Mouse (Mus musculus): ENCODE results near the gene Rps5. TPM values are rescaled to one million over a fixed set of nuclear protein-coding genes. Genes with fewer than 3 reads are reported as not detected.
A peak's percentile ranks its signal among the peaks of the same experiment; 100 is the strongest.
"Not testable (repeated sequence)": the region's sequence is repeated elsewhere in the genome, so short reads cannot be mapped to it uniquely, and the experiment has no call there.

The Rps5 gene
- polyA plus RNA-seq, 1 experiment from 2014 or later: 866 TPM

DNA sequence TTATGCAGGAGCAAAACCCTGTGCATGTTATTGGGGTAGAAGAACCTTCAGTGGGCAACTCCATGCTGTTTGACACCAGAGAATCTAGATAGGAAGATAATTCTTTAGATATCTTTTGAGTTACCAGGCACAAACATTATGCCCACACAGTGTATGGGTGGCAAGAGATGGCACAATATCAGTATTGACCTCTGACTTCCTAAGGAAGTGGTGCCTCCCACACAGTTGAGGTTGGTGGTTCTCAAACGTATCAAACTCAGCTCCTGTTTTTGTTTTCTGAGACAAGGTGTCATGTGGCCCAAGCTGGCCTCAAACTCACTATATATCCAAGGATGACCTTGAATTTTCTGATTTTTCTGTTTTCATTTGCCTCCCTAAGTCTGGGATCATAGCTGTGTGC is 30.8 kb upstream of the Rps5 start:
- H3K4me2 ChIP-seq: no peak overlapping the region
- peaks cover 20% of the 10 kb centered on the region; the same call in 1 of the 2 replicates for H3K36me3 ChIP-seq (ENCODE audit: control insufficient read depth, insufficient read depth, low read length)
- ATAC-seq (ENCODE audit: low FRiP score) (no peak), DNase-seq (ENCODE audit: low spot score, missing footprints) (no peak)
- no peak overlapping the region for H3K4me3 ChIP-seq (ENCODE audit: low read depth, low read length)
- no peaks in the 10 kb centered on the region for H3K4me1 ChIP-seq (ENCODE audit: control insufficient read depth, insufficient read depth, low read length)
- no peaks in the 10 kb centered on the region for H3K9me3 ChIP-seq (ENCODE audit: control insufficient read depth, low read length)
- no peaks in the 10 kb centered on the region for H3K27me3 ChIP-seq (ENCODE audit: control insufficient read depth, insufficient read depth, low read length)
- no peak overlapping the region for H3K9ac ChIP-seq (ENCODE audit: low read length)
- whole genome bisulfite sequencing: 77% methylated on average over 1 of the region's 1 CpGs
- H3K27ac ChIP-seq (ENCODE audit: low read depth, low read length): no peak overlapping the region

DNA sequence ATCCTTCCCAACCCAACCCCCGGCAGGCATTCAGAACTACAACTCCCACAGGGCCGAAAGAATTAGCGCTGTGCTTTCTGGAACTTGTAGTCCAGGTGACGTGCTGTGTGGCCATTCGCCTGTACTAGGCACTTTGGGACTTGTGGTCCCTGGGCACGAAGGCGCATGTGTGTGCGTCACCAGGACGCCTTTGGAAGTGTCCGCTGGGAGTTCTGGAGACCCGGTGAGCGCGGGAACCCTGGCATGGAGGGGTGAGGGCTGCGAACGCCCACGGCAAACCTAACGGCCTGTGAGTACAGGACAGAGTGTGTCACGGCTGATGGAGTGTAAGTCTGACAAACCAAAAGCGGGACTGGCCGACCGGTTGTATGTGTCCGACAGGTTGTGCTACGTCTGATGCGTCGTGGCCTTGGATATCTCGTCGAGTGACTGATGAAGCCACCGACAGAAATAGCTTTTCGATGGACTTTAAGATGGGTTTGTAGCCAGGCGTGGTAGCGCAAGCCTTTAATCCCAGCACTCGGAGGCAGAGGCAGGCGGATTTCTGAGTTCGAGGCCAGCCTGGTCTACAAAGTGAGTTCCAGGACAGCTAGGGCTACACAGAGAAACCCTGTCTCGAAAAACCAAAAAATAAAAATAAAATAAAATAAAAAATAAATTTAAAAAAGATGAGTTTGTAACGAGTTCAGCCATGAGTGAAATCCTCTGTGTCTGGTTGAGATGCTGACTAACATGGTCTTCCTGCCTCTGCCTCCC is 24.3 kb upstream of the Rps5 start, which contains the start of gene Zscan22:
Zscan22 (plus strand) TSS at position 161 of the 756 bp plus-strand sequence.
- ATAC-seq (ENCODE audit: low FRiP score) (peak; percentile 99), DNase-seq (ENCODE audit: low spot score, missing footprints) (peak; percentile 100)
- Histone ChIP-seq H3K9me3 (ENCODE audit: control insufficient read depth, low read length) (no peaks in the 10 kb centered on the region), H3K27ac (ENCODE audit: low read depth, low read length) (no peak within 1 kb of the TSS), H3K36me3 (ENCODE audit: control insufficient read depth, insufficient read depth, low read length) (no peaks in the 10 kb centered on the region), H3K4me1 (ENCODE audit: control insufficient read depth, insufficient read depth, low read length) (no peaks in the 10 kb centered on the region), H3K27me3 (ENCODE audit: control insufficient read depth, insufficient read depth, low read length) (no peaks in the 10 kb centered on the region), H3K9ac (ENCODE audit: low read length) (peak within 1 kb of the TSS; percentile 68), H3K4me3 (ENCODE audit: low read depth, low read length) (peak within 1 kb of the TSS; percentile 59), H3K4me2 (peak within 1 kb of the TSS; percentile 50)
- 8% methylated on average over 36 of the region's 36 CpGs for WGBS

DNA sequence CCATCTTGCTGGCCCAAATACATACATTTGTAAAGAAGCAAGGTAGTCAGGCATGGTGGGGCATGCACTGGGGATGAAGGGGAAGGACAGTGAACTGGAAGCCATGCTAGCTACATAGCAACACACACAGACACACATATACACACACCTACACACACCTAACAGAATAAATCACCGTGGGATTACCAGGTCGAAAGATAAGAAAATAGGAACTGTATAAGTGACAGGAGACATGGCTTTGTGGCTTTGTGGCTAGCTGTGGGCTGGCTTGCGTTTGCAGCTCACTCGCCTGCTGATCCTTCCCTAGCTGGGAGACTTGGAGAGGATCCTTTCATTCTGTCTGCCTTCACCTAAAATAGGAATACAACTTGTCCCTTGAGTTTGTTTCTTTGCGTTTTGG is 20.6 kb upstream of the Rps5 start:
- Histone ChIP-seq H3K36me3 (ENCODE audit: control insufficient read depth, insufficient read depth, low read length) (peaks cover 9% of the 10 kb centered on the region), H3K9ac (ENCODE audit: low read length) (no peak overlapping the region), H3K4me1 (ENCODE audit: control insufficient read depth, insufficient read depth, low read length) (no peaks in the 10 kb centered on the region), H3K4me2 (no peak overlapping the region), H3K27ac (ENCODE audit: low read depth, low read length) (no peak overlapping the region), H3K9me3 (ENCODE audit: control insufficient read depth, low read length) (no peaks in the 10 kb centered on the region), H3K4me3 (ENCODE audit: low read depth, low read length) (no peak overlapping the region), H3K27me3 (ENCODE audit: control insufficient read depth, insufficient read depth, low read length) (no peaks in the 10 kb centered on the region)
- DNase-seq (ENCODE audit: low spot score, missing footprints) (no peak), ATAC-seq (ENCODE audit: low FRiP score) (no peak)
- WGBS: 92% methylated on average over 5 of the region's 5 CpGs

DNA sequence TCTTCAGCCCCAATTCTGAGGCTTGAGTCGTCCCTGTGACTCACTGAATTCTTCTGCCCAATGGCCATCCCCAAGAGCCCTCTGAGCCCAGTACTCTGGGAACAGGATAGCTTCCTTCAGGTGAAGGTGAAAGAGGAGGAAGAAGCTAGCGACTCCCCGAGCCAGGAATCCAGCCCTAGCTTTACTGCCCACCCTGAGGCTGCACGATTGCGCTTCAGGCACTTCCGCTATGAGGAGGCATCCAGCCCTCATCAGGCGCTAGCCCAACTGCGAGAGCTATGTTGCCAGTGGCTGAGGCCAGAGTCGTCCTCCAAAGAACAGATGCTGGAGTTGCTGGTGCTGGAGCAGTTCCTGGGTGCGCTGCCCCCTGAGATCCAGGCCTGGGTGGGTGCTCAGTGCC is 18.5 kb upstream of the Rps5 start:
- H3K27me3 ChIP-seq (ENCODE audit: control insufficient read depth, insufficient read depth, low read length): no peaks in the 10 kb centered on the region
- H3K9ac ChIP-seq (ENCODE audit: low read length): no peak overlapping the region
- no peaks in the 10 kb centered on the region for H3K4me1 ChIP-seq (ENCODE audit: control insufficient read depth, insufficient read depth, low read length)
- no peak overlapping the region for H3K4me3 ChIP-seq (ENCODE audit: low read depth, low read length)
- ATAC-seq (ENCODE audit: low FRiP score): no peak
- 60% methylated on average over 10 of the region's 10 CpGs for WGBS
- H3K36me3 ChIP-seq (ENCODE audit: control insufficient read depth, insufficient read depth, low read length): peaks cover 15% of the 10 kb centered on the region
- no peak overlapping the region for H3K4me2 ChIP-seq
- H3K9me3 ChIP-seq (ENCODE audit: control insufficient read depth, low read length): no peaks in the 10 kb centered on the region
- no peak overlapping the region for H3K27ac ChIP-seq (ENCODE audit: low read depth, low read length)
- DNase-seq (ENCODE audit: low spot score, missing footprints): no peak

DNA sequence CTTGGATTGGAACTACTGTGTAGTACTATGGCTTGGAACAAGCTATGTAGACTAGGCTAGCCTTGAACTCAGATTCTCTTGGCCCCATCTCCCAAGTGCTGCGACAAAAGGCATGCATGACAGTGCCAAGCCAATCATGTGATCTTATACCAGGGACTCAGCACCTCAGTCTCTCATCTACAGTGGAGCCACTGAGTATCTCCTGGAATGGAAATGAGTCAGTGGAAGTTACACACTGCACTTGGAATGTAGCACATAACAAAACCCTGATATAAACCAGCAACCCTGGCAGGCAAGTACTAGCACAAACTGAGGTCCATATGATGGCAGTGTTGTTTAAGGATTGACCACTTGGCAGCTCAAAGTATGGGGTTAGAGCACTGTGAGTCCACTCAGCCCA is 16.9 kb upstream of the Rps5 start:
- Histone ChIP-seq H3K9me3 (ENCODE audit: control insufficient read depth, low read length) (no peaks in the 10 kb centered on the region), H3K4me1 (ENCODE audit: control insufficient read depth, insufficient read depth, low read length) (no peaks in the 10 kb centered on the region; the same call in 1 of the 2 replicates), H3K27ac (ENCODE audit: low read depth, low read length) (no peak overlapping the region), H3K36me3 (ENCODE audit: control insufficient read depth, insufficient read depth, low read length) (peaks cover 15% of the 10 kb centered on the region), H3K4me2 (no peak overlapping the region), H3K4me3 (ENCODE audit: low read depth, low read length) (no peak overlapping the region), H3K9ac (ENCODE audit: low read length) (no peak overlapping the region), H3K27me3 (ENCODE audit: control insufficient read depth, insufficient read depth, low read length) (no peaks in the 10 kb centered on the region)
- no peak for DNase-seq (ENCODE audit: low spot score, missing footprints)
- 94% methylated on average over 1 of the region's 1 CpGs for WGBS
- ATAC-seq (ENCODE audit: low FRiP score): no peak

DNA sequence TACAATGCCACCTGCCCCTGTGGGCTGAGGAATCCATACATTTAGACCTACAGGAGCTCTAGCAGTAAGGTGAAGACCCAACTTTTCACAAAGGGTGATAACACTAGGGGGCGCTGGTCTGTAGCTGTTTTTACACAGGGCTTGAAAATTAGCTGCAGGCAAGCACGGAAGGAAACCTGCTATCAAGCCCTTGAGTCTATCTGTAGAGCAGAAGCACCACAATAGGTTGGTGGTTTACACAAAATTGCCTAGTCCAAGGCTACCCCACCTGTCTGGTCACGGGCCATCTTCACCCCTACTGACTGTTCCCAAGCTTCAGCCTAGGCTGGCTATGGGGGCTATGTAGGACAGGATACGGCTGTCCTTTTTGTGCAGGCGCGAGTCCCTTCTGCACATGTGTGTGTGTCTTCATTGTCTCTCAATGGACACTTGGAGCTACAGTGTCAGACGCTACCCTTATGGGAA is 12.6 kb upstream of the Rps5 start:
- Histone ChIP-seq H3K4me2 (peak overlapping the region; percentile 47), H3K9ac (ENCODE audit: low read length) (peak overlapping the region; percentile 62; the same call in 1 of the 2 replicates), H3K9me3 (ENCODE audit: control insufficient read depth, low read length) (no peaks in the 10 kb centered on the region), H3K4me3 (ENCODE audit: low read depth, low read length) (no peak overlapping the region), H3K27ac (ENCODE audit: low read depth, low read length) (no peak overlapping the region), H3K36me3 (ENCODE audit: control insufficient read depth, insufficient read depth, low read length) (peaks cover 13% of the 10 kb centered on the region), H3K4me1 (ENCODE audit: control insufficient read depth, insufficient read depth, low read length) (no peaks in the 10 kb centered on the region; the same call in 1 of the 2 replicates), H3K27me3 (ENCODE audit: control insufficient read depth, insufficient read depth, low read length) (no peaks in the 10 kb centered on the region)
- DNase-seq (ENCODE audit: low spot score, missing footprints): peak; percentile 93
- 38% methylated on average over 7 of the region's 7 CpGs for WGBS
- peak; percentile 43 for ATAC-seq (ENCODE audit: low FRiP score)

DNA sequence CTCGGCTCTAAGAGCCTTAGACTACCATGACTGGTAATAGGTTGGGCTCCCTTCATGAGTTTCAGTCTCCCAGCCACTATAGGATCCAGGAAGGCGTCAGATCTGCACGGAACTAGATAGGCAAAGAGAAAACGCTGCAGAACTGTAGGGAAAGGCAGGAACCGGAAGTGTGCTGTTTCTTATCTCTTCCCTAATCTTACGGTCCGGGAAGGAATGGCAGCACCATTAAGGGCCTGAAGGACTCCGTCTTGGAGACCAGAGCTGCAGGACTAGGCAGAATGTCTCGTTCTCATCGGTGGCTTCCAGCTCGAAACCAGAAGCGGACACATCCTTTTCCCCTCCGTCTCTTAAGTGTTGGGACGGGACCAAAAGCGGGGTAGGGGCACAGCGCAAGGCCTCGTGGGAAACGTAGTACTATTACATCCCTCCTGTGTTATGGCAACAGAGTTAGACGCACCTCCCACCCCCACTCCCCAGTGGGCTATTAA is 11.9 kb upstream of the Rps5 start:
- no peaks in the 10 kb centered on the region for H3K9me3 ChIP-seq (ENCODE audit: control insufficient read depth, low read length)
- peak; percentile 96 for DNase-seq (ENCODE audit: low spot score, missing footprints)
- peak overlapping the region; percentile 47 for H3K4me2 ChIP-seq
- peak overlapping the region; percentile 62 for H3K9ac ChIP-seq (ENCODE audit: low read length)
- peaks cover 11% of the 10 kb centered on the region for H3K36me3 ChIP-seq (ENCODE audit: control insufficient read depth, insufficient read depth, low read length)
- no peaks in the 10 kb centered on the region for H3K27me3 ChIP-seq (ENCODE audit: control insufficient read depth, insufficient read depth, low read length)
- no peaks in the 10 kb centered on the region; the same call in 1 of the 2 replicates for H3K4me1 ChIP-seq (ENCODE audit: control insufficient read depth, insufficient read depth, low read length)
- H3K27ac ChIP-seq (ENCODE audit: low read depth, low read length): peak overlapping the region; percentile 21; the same call in 1 of the 2 replicates
- 6% methylated on average over 19 of the region's 19 CpGs for WGBS
- ATAC-seq (ENCODE audit: low FRiP score): peak; percentile 80
- peak overlapping the region; percentile 36 for H3K4me3 ChIP-seq (ENCODE audit: low read depth, low read length)

DNA sequence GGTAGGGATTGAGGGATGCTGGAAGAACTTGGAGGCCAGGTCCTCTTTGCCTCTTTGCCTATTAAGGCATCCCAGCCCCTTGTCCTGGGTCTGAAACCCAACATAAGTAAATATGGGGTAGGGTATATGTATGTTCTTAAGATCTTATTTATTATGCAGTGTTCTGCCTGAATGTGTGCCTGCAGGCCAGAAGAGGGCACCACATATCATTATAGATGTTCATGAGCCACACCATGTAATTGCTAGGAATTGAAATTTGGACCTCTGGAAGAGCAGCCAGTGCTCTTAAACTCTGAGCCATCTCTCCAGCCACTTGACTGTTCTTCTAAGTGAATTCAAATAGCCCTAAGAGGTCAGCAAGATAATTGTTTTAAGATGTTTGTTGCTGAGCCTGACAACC is 8.5 kb upstream of the Rps5 start:
- Histone ChIP-seq H3K36me3 (ENCODE audit: control insufficient read depth, insufficient read depth, low read length) (no peaks in the 10 kb centered on the region), H3K9ac (ENCODE audit: low read length) (no peak overlapping the region), H3K27ac (ENCODE audit: low read depth, low read length) (no peak overlapping the region), H3K9me3 (ENCODE audit: control insufficient read depth, low read length) (no peaks in the 10 kb centered on the region), H3K27me3 (ENCODE audit: control insufficient read depth, insufficient read depth, low read length) (no peaks in the 10 kb centered on the region), H3K4me2 (no peak overlapping the region), H3K4me3 (ENCODE audit: low read depth, low read length) (no peak overlapping the region), H3K4me1 (ENCODE audit: control insufficient read depth, insufficient read depth, low read length) (no peaks in the 10 kb centered on the region; the same call in 1 of the 2 replicates)
- ATAC-seq (ENCODE audit: low FRiP score): no peak
- DNase-seq (ENCODE audit: low spot score, missing footprints): no peak

DNA sequence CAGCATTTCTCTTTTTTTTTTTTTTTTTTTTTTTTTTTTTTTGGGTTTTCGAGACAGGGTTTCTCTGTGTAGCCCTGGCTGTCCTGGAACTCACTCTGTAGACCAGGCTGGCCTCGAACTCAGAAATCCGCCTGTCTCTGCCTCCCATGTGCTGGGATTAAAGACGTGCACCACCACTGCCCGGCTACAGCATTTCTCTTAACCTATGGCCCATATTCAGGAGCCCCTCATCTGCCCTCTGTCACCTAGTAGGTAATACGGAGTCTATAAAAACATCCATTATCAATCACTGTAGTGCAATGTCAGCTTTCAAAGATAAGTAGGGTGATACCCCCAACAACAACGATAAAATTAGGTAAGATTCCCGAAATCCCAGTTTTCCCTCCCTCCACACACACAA is 1.6 kb upstream of the Rps5 start:
- not testable (repeated sequence) for H3K4me1 ChIP-seq (ENCODE audit: control insufficient read depth, insufficient read depth, low read length); H3K27ac ChIP-seq (ENCODE audit: low read depth, low read length); H3K9ac ChIP-seq (ENCODE audit: low read length); H3K9me3 ChIP-seq (ENCODE audit: control insufficient read depth, low read length); H3K4me2 ChIP-seq; H3K27me3 ChIP-seq (ENCODE audit: control insufficient read depth, insufficient read depth, low read length); ATAC-seq (ENCODE audit: low FRiP score); H3K4me3 ChIP-seq (ENCODE audit: low read depth, low read length); DNase-seq (ENCODE audit: low spot score, missing footprints)
- H3K36me3 ChIP-seq (ENCODE audit: control insufficient read depth, insufficient read depth, low read length): peaks cover 15% of the 10 kb centered on the region
- 84% methylated on average over 7 of the region's 8 CpGs for WGBS

All from midbrain, embryonic 11.5 days (tissue).